ENCODE assay signal across 16 mouse cellular contexts in genomic region chr12:105898580-105899293, GRCm38 (mm10).
DNase-seq lines count a peak whose midpoint lies in the region; ATAC-seq and TF ChIP-seq lines count a peak whose summit lies in the region.
"Had no signal": no experiment of that assay in that cellular context is flagged by ENCODE, and none has a peak within 500 bp of the region (broad histone marks: within the 10 kb centered on the region; RNA-seq: fewer than 3 reads in every experiment).

No protein-coding gene starts in this region.

- H3K36me3 ChIP-seq in hindbrain, embryonic 10.5 days = no peaks in the 10 kb centered on the region
- no peaks in the 10 kb centered on the region for H3K36me3 ChIP-seq in midbrain, embryonic 13.5 days
- no peaks in the 10 kb centered on the region for H3K36me3 ChIP-seq in heart, adult 2 months (ENCODE audit: control insufficient read depth, insufficient read depth, low read length)
- H3K36me3 ChIP-seq: embryonic facial prominence, embryonic 15.5 days; limb, embryonic 13.5 days had no signal

- no peak overlapping the region for H3K4me2 ChIP-seq in midbrain, embryonic 13.5 days (replicated peaks)
- H3K4me2 ChIP-seq: embryonic facial prominence, embryonic 15.5 days; limb, embryonic 13.5 days had no signal

- no peak for DNase-seq in layer of hippocampus, adult 2 months (ENCODE audit: low spot score in 2 of 2)
- DNase-seq in layer of hippocampus, adult 18-20 months (ENCODE audit: low spot score in 2 of 2) = no peak
- no peak for DNase-seq in hindbrain, embryonic 10.5 days (ENCODE audit: low spot score)
- no peak for DNase-seq in cerebellum, adult 2 months
- no peak for DNase-seq in gastrocnemius, adult 8-10 months (ENCODE audit: low spot score in 2 of 2)
- DNase-seq in heart, adult 2 months = no peak
- DNase-seq in adrenal gland, adult 18-20 months (ENCODE audit: low spot score in 2 of 2) = no peak
- DNase-seq: cerebellum, adult 9-11 months; heart, postnatal 36 days; layer of hippocampus, postnatal 36 days; lung, adult 18-20 months; thymus, adult 18-20 months had no signal

- TF ChIP-seq CTCF in layer of hippocampus, adult 2 months (conservative IDR thresholded peaks at IDR 0.05) = no peak
- no peak for TF ChIP-seq CTCF in cerebellum, adult 2 months (IDR thresholded peaks at IDR 0.05; ENCODE audit: borderline replicate concordance, insufficient read depth, low read depth, low read length)
- TF ChIP-seq CTCF in heart, adult 2 months (IDR thresholded peaks at IDR 0.05) = no peak

- TF ChIP-seq POLR2A in cerebellum, adult 2 months (IDR thresholded peaks at IDR 0.05; ENCODE audit: borderline replicate concordance, insufficient read depth, low read length) = no peak
- TF ChIP-seq POLR2A in heart, adult 2 months (IDR thresholded peaks at IDR 0.05; ENCODE audit: insufficient read depth, low read depth, low read length) = no peak

- peak; percentile 77 for ATAC-seq in midbrain, embryonic 13.5 days

- H3K79me2 ChIP-seq in heart, adult 2 months (replicated peaks; ENCODE audit: control insufficient read depth, insufficient read depth, low read length) = no peaks in the 10 kb centered on the region

- WGBS in hindbrain, embryonic 10.5 days = 84% methylated on average over 12 of the region's 12 CpGs
- WGBS in midbrain, embryonic 13.5 days = 45% methylated on average over 12 of the region's 12 CpGs
- 37% methylated on average over 12 of the region's 12 CpGs for WGBS in cerebellum, adult 2 months
- 89% methylated on average over 12 of the region's 12 CpGs for WGBS in heart, adult 2 months

- peaks cover 43% of the 10 kb centered on the region for H3K9me3 ChIP-seq in hindbrain, embryonic 10.5 days
- peaks cover 29% of the 10 kb centered on the region for H3K9me3 ChIP-seq in midbrain, embryonic 13.5 days

- no peak overlapping the region for H3K9ac ChIP-seq in midbrain, embryonic 13.5 days (replicated peaks)
- H3K9ac ChIP-seq in heart, adult 2 months (ENCODE audit: low read depth, low read length) = no peak overlapping the region
- H3K9ac ChIP-seq: embryonic facial prominence, embryonic 15.5 days; limb, embryonic 13.5 days had no signal

- intact Hi-C loops in heart, adult 2 months (cut with DNase I) = no loop called here

- no peak for TF ChIP-seq EP300 in heart, adult 2 months (IDR thresholded peaks at IDR 0.05; ENCODE audit: insufficient read depth, low read depth, low read length)

- peak overlapping the region; percentile 43; the same call in 1 of the 2 replicates for H3K27ac ChIP-seq in layer of hippocampus, adult 2 months
- peak overlapping the region; percentile 54 for H3K27ac ChIP-seq in hindbrain, embryonic 10.5 days
- H3K27ac ChIP-seq in midbrain, embryonic 13.5 days = peak overlapping the region; percentile 77
- no peak overlapping the region for H3K27ac ChIP-seq in cerebellum, adult 2 months (ENCODE audit: insufficient read depth, low read length)
- H3K27ac ChIP-seq in heart, adult 2 months = no peak overlapping the region
- H3K27ac ChIP-seq: embryonic facial prominence, embryonic 15.5 days; kidney, postnatal 0 days; limb, embryonic 13.5 days had no signal

- 0 out of 2 replicates have a peak overlapping the region, but pooled peaks have one; percentile 28 for H3K4me3 ChIP-seq in layer of hippocampus, adult 2 months
- no peak overlapping the region for H3K4me3 ChIP-seq in hindbrain, embryonic 10.5 days
- H3K4me3 ChIP-seq in midbrain, embryonic 13.5 days (replicated peaks) = no peak overlapping the region
- no peak overlapping the region for H3K4me3 ChIP-seq in cerebellum, adult 2 months (replicated peaks; ENCODE audit: insufficient read depth, low read depth, low read length)
- H3K4me3 ChIP-seq in heart, adult 2 months = no peak overlapping the region
- H3K4me3 ChIP-seq: embryonic facial prominence, embryonic 15.5 days; limb, embryonic 13.5 days had no signal

- H3K27me3 ChIP-seq in hindbrain, embryonic 10.5 days (ENCODE audit: insufficient read depth, poor library complexity, severe bottlenecking) = no peaks in the 10 kb centered on the region
- no peaks in the 10 kb centered on the region for H3K27me3 ChIP-seq in midbrain, embryonic 13.5 days
- H3K27me3 ChIP-seq in cerebellum, adult 2 months (ENCODE audit: control insufficient read depth, insufficient read depth, low read length) = no peaks in the 10 kb centered on the region; the same call in 1 of the 2 replicates
- H3K27me3 ChIP-seq in heart, adult 2 months (ENCODE audit: control insufficient read depth, insufficient read depth, low read length) = no peaks in the 10 kb centered on the region
- H3K27me3 ChIP-seq: embryonic facial prominence, embryonic 15.5 days; limb, embryonic 13.5 days had no signal

- peaks cover 10% of the 10 kb centered on the region for H3K4me1 ChIP-seq in hindbrain, embryonic 10.5 days (replicated peaks)
- H3K4me1 ChIP-seq in midbrain, embryonic 13.5 days (replicated peaks) = peaks cover 21% of the 10 kb centered on the region
- H3K4me1 ChIP-seq in cerebellum, adult 2 months (ENCODE audit: control insufficient read depth, insufficient read depth, low read length) = no peaks in the 10 kb centered on the region
- no peaks in the 10 kb centered on the region for H3K4me1 ChIP-seq in heart, adult 2 months (ENCODE audit: control insufficient read depth, insufficient read depth, low read length)
- H3K4me1 ChIP-seq: embryonic facial prominence, embryonic 15.5 days had no signal

Comparison
In these comparisons a context has a peak if more than half of its experiments do, and no peak if none do; other contexts are left out.
1. H3K27ac ChIP-seq: peak in layer of hippocampus, adult 2 months (single experiment), hindbrain, embryonic 10.5 days (single experiment) and midbrain, embryonic 13.5 days (single experiment); none in cerebellum, adult 2 months (single experiment) and heart, adult 2 months (single experiment).